Mouse (Mus musculus) E14TG2a.4 (cell line): ENCODE data around the gene Rfwd3.

ENCODE experiments used
- H3K27me3 ChIP-seq: 2 replicates; pipeline ENCODE4 v1.6.1; 2014; ENCODE audit warnings: low read length, control low read depth; ENCODE audit not compliant: insufficient read depth
- H3K36me3 ChIP-seq: 2 replicates; pipeline ENCODE4 v1.6.1; 2014; ENCODE audit warnings: low read length, control low read depth; ENCODE audit not compliant: insufficient read depth
- H3K4me1 ChIP-seq: replicated peaks from 2 replicates; pipeline ENCODE4 v1.6.1; 2014; ENCODE audit warnings: low read depth, low read length, control low read depth
- H3K4me3 ChIP-seq: replicated peaks from 2 replicates; pipeline ENCODE4 v1.5.1; 2014; ENCODE audit warnings: mild to moderate bottlenecking, low read length
- H3K9me3 ChIP-seq: 2 replicates; pipeline ENCODE4 v1.6.1; 2014; ENCODE audit warnings: low read length, control low read depth
- CTCF ChIP-seq: conservative IDR thresholded peaks from 2 replicates; pipeline ENCODE4 v1.5.1; 2014; ENCODE audit warnings: low read length
- NANOG ChIP-seq: IDR thresholded peaks from 2 replicates; pipeline ENCODE4 v1.6.1; 2014; ENCODE audit warnings: borderline replicate concordance, low read length, mixed read lengths
- POU5F1 ChIP-seq: IDR thresholded peaks from 2 replicates; pipeline ENCODE4 v1.6.1; 2014; ENCODE audit warnings: low read length, borderline replicate concordance

Gene Rfwd3

DNA sequence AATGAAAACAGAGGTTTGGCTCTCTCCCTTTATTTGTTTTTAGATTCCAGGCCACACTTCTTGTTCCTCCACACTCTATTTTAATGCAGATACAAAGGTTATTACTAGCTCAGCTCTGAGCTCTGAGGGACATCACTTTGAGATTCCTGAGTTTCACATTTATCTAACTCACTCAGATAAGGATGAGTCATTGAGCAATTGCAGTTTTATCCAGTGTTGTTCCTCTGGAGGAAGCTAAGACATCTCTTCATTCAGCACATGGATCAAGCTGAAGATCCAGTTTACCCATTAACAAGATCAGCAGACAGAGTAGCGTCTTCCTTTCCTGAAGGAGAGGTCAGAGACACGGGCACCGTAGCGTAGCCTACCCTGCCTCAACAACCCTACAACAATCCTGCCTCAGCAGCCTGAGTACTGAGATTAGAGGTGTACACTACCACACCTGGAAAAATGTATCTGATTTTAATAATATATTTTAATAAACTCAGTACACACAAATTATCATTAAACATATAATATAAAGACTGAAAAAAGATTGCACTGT, 53.7 kb downstream of the Rfwd3 start:
- H3K9me3 ChIP-seq: no peaks in the 10 kb centered on the region
- no peak overlapping the region for H3K4me3 ChIP-seq
- peaks cover 28% of the 10 kb centered on the region for H3K4me1 ChIP-seq
- no peak for TF ChIP-seq POU5F1
- TF ChIP-seq CTCF: no peak
- TF ChIP-seq NANOG: no peak
- no peaks in the 10 kb centered on the region for H3K27me3 ChIP-seq
- no peaks in the 10 kb centered on the region for H3K36me3 ChIP-seq

DNA sequence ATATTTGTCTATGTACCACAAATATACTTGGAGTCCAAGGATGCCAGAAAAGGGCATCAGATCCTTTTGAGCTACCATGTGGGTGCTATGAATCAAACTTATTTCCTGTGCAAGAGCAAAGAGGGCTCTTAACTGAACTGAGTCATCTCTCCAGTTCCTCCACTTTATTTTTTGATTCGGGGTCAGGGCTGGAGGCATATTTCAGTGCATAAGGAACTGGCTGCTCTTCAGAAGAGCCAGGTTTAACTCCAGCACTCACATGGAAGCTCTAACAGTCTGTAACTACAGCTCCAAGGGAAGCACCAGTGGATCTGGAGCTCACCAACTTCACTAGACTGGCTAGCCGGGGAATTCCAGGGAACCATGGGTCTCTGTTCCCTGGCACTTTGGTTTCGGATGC, 62.7 kb downstream of the Rfwd3 start:
- H3K4me1 ChIP-seq: peaks cover 13% of the 10 kb centered on the region; the same call in 1 of the 2 replicates
- H3K27me3 ChIP-seq: no peaks in the 10 kb centered on the region
- H3K9me3 ChIP-seq: no peaks in the 10 kb centered on the region
- no peak overlapping the region for H3K4me3 ChIP-seq
- TF ChIP-seq CTCF (no peak), POU5F1 (no peak), NANOG (no peak)
- H3K36me3 ChIP-seq: no peaks in the 10 kb centered on the region

DNA sequence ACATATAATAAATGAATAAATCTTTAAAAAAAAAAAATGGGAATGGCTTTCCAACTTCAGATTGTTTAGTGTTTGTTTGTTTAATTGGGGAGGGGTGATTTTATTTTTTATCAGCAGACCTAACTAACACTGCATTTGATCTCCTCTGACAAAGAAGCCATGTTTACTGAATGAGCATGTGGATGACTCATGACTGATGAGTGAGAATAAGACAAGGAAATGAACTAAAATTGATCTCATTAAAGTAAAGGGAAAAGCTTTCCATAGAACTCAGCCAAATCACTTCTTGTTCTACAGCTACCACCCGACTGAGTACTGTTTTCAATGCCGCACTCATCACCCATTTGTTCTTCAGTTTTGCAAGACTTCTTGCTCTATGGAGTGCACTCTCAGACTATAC, 66.3 kb downstream of the Rfwd3 start:
- Histone ChIP-seq H3K9me3 (no peaks in the 10 kb centered on the region), H3K36me3 (no peaks in the 10 kb centered on the region), H3K4me1 (peaks cover 4% of the 10 kb centered on the region; the same call in 1 of the 2 replicates), H3K4me3 (no peak overlapping the region), H3K27me3 (no peaks in the 10 kb centered on the region)
- no peak for TF ChIP-seq CTCF
- TF ChIP-seq NANOG: no peak
- no peak for TF ChIP-seq POU5F1

DNA sequence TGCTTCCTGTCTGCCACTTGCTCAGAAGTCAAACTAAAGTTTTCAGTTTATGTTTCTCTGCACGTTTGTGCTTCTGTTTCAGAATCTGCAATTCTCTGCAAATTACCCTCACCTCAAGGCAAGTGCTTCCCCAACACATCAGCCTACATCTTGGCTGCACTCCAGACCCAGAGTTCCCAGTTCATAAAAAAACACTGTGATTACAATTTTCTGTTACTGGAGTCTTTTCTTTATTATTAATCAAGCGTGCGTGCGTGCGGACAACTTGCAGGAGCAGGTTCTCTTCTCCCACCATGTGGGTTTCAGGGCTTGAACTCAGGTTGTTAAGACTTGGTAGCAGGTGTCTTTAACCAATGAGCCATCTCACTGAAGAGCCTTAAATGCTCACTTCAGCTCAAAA, 75.9 kb downstream of the Rfwd3 start:
- H3K36me3 ChIP-seq: no peaks in the 10 kb centered on the region
- H3K9me3 ChIP-seq: no peaks in the 10 kb centered on the region
- no peak overlapping the region for H3K4me3 ChIP-seq
- TF ChIP-seq POU5F1 (no peak), CTCF (no peak), NANOG (no peak)
- H3K27me3 ChIP-seq: no peaks in the 10 kb centered on the region
- no peaks in the 10 kb centered on the region for H3K4me1 ChIP-seq
